Mouse (Mus musculus) fibroblast of lung, adult 2 months (primary cell): ENCODE results near the gene Pgls.

ENCODE experiments used
- DNase-seq: peaks from one replicate; pipeline ENCODE4 v3.0.0-alpha.2; 2011; ENCODE audit warnings: low read depth

Pgls gene

DNA sequence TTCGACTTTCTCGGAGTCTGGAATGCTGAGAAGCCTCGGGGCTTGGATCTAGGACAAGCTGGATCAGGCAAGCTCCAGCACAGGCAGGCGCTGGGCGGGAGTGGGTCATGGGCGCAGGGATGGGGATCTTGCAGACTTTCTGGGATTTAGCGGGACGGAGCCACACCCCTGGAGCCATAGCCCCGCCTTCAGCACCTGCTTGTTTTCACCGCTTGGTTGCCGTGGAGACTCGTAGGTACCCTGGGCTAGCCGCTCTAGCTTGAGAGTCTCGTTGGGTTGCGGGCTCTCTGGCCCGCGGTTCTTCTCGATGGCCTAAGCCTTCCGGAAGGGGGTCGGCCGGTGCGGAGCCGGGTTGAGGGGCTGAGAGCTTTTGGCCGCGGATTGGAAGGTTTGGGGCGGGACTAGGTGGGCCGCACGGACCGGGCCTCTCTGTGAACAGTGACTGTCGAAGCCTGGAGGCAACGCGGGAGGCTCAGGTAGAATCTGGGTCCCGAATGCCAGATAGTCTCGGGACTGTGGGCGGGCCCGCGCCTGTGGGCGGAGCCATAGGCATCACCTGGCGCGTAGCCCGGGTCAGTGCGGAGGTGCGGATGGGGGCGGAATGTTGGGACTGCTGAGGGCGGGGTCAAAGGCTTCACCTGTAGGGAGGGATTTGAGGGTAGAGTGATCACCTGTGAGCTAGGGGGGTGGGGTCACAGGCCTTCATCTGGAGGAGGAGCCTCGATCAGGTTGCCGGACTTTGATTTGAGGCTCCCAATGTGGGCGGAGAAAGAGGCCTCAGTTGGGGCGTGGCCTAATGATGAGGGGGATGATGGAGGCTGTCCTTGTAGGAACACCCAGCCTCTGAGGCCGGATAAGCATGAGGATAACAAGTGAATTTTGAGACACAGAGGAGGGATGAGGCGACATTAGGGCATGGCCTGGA, 22.3 kb upstream of the Pgls start:
- no peak for DNase-seq

DNA sequence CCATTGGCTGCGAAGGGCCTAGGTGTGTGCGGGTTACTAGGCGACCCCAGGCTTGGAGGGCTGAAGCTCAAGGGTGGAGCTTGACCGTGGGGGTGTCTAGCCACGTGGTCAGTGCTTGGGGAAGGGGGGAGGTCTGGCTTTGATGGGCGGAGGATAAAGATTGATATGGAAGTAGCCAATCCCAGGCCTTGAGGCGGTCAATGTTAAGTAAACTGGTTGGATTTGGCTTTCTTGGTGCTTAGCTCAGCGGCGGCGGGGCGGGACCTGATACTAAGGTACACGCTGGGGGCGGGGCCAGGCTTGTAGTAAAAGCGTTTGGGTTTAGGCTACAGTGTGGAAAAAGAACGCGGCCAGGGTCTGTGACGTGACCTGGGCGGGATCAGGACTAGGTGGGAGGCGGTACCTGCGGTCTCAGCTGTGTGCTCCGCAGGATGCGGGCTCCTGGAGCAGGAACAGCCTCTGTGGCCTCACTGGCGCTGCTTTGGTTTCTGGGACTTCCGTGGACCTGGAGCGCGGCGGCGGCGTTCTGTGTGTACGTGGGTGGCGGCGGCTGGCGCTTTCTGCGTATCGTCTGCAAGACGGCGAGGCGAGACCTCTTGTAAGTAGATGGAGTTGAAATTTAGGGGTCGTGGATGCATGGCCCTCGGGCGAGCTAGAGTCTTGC, 21.6 kb upstream of the Pgls start:
- peak; percentile 91 for DNase-seq

DNA sequence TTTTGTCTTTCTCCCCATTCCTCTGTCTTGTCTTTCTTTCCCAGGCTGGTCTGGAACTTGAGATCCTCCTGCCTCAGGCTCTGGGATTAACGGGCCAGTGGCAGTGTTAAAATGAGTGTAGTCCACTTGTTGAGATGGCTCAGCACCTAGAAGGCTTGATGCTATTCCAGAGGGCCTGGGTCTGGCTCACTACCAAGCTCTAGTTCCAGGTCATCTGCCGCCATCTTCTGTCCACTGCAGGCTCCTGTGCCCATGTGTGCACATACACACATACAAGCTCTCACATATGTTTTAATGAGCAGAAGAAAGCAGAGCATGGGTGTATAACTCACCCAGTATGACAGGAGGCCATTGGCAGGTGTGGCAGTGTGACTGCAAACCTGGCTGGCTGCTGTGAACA, 19.9 kb upstream of the Pgls start:
- DNase-seq, result no peak

DNA sequence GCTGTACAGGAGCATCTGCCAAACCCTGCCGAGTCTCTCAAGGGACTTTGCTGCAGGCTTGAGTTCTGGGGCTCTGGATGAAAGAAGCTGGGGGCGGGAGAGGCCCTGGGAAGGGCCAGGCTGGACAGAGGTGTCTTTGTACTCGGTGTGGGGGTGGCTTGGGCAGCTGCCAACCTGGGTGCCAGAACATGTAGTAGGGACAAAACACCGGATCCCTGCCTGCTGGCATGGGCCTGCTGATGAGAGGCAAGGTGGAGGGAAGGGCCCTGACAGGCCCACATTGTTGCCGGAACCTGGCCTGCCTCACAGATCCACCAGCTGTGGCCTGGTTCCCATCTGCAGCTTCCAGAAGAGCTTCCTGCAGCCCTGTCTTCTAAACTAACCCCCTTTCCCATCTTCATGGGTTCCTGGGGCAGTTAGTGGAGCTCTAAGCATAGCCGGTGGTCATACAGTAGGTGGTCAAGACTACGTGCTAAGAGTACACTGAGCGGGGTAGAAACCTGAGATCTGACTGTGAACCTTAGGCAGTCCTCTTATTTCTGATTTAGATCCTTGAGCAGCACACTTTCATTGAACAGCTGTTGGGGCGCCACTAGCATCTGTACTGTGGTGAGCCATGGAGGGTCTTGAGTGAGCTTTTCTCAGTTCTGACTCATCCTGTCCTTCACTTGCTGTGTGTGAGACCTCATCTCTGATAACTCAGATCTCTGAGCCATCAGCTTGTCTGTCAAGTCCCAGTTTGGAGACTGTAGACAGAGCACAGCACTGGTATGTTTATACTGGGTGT, 18.9 kb upstream of the Pgls start:
- DNase-seq, result peak; percentile 70

DNA sequence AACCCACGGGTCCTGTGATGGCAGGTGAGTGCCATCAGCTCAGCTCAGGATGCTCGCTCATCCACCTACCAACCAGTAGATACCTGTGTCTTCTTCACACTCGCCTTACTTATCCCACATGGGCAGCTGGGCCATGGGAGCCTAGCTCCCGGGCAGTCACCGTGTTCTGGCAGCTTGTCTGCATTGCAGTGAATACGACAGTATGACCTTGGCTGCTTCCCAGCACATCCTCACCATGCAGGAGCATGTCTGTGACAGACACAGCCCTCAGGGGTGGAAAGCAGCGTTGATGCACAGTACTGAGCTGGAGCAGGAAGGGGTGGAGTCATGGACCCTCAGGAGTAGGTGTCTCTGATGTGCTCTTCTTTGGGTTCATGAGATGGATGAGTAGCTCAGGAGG, 17.6 kb upstream of the Pgls start:
- DNase-seq, result no peak

DNA sequence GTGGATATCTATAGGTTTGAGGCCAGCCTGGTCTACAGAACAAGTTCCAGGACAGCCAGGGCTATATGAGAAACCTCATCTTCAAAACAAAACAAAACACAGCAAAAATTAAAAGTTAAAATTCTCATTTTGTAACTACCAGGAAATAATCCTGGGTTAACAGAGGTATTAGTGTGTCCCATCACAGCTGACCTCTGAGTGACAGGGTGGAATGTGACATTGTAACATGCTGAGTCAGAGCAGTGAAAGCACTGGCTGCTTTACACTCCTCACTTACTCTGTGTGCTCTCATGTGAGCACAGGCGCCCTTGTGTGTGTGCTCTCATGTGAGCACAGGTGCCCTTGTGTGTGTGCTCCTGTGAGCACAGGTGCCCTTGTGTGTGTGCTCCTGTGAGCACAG, 17.0 kb upstream of the Pgls start:
- no peak for DNase-seq

DNA sequence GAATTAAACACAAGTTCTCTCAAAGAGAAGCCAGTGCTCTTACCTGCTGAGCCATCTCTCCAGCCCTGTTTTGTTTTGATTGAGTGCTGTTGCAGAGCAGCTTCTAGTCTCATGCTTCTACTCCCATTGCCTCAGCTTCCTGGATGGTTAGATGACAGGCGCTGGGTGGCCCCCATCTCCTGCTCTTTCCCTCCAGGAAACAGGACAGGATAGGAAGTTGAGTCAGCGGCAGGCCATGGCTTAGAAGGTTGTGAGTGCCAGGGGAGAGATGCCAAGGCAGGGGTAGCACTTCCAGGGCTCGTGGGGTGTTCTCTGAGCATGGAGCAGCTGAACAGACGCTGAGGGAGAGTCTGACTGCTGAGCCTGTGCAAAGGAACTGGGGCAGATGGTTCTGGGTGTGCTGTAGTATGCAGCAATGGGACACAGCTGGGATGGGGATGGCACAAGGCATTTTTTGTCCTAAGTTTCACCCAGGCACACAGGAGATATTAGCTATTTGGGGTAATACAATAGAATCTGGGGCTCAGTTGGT, 14.1 kb upstream of the Pgls start:
- no peak for DNase-seq

DNA sequence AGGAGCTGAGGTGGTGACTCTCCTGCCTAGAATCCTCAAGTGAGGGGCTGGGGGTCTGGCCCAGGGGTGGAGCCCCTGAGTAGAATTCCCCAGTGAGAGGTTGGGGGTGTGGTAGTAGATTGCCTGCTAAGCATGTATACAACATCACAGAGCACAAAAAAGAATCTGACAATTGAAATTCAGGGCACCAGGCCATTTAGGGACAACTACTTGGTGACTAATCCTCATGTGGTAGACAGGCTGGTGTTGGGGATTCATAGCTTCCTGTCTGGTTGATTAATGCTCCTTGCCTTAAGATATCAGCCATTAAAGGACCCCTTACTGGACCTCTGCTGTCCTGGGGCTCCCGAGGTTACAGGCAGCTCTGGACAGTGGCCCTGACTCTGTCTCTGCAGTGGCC, 13.0 kb upstream of the Pgls start:
- no peak for DNase-seq

DNA sequence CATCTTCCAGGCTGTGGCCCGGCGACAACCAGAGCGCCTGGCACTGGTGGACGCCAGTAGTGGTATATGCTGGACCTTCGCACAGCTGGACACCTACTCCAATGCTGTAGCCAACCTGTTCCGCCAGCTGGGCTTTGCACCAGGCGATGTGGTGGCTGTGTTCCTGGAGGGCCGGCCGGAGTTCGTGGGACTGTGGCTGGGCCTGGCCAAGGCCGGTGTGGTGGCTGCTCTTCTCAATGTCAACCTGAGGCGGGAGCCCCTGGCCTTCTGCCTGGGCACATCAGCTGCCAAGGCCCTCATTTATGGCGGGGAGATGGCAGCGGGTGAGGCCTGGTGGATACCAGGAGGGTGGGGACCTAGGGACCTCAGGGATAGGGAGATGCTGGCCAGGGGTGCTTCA, 12.5 kb upstream of the Pgls start:
- no peak for DNase-seq

DNA sequence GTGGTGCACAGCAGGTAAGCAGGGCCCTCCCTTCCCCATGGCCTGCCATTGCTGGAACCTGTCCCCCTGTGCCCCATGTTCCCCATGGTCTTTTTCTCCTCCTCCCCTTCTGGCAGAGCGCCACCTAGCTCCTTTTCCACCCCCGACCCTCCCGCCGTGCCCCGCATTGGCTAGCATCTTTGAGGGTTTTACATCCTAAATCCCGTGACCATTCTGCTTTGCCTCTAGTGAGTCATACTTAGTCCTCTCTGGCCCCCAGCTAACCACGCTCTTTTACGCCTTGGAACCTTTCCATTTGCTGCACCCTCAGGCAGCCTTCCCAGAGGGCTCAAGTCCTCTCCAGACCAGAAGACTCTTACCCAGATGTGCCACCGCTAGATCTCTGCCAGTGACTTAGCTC, 11.8 kb upstream of the Pgls start:
- DNase-seq, result peak; percentile 49

DNA sequence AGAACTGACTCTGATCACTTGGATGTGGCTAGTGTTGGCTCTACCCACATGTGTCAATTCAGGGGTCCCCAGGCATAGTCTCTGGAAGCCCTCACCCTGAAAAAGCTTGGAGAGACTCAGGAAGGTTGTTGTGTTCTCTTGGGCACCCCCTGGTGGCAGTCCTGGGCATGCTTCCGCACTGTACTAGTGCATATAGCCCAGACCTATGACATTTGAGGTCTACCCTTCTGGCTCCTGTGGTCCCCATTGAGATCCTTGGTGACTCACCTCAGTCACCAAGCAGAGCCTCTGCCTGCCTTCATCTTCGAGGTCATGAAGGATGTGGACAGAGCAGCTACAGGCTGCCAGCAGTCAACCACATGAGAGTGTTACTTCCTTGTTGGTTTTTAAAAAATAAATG, 5.1 kb upstream of the Pgls start:
- no peak for DNase-seq

DNA sequence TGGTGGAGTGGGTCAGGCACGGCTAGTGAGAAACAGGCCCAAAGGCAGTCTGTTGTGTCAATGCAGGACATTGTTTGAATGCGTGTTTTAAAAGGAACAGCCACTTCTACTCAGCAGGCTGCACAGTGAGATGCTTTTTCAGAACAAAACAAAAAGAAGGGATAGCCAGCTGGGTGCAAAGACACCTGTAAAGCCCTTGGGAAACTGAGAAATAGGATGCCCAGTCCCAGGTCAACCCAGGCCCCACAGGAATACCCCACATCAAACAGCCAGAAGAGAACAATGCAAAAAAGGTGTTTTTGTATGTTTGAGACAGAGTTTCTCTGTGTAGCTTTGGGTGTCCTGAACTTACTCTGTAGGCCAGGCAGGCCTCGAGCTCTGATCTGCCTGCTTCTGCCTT, 3.2 kb upstream of the Pgls start:
- no peak for DNase-seq

DNA sequence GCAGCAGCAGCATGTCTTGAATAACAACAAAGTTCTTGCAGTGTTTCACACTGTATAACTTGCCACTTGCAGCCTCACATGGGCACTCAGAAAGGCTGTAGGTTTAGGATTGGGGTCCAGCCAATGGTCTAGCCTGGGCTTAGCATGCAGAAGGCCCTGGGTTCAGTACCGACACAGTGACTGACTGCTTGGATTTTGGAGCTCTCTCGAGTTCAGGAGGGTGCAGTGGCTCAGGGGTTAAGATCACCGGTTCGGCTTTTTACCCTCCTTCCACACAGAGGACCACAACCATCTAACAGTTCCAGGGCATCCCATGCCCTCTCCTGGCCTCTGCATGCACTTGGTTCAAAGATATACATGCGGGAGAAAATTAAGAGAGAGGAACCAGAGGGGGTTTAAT, 959 bp upstream of the Pgls start:
- no peak for DNase-seq

DNA sequence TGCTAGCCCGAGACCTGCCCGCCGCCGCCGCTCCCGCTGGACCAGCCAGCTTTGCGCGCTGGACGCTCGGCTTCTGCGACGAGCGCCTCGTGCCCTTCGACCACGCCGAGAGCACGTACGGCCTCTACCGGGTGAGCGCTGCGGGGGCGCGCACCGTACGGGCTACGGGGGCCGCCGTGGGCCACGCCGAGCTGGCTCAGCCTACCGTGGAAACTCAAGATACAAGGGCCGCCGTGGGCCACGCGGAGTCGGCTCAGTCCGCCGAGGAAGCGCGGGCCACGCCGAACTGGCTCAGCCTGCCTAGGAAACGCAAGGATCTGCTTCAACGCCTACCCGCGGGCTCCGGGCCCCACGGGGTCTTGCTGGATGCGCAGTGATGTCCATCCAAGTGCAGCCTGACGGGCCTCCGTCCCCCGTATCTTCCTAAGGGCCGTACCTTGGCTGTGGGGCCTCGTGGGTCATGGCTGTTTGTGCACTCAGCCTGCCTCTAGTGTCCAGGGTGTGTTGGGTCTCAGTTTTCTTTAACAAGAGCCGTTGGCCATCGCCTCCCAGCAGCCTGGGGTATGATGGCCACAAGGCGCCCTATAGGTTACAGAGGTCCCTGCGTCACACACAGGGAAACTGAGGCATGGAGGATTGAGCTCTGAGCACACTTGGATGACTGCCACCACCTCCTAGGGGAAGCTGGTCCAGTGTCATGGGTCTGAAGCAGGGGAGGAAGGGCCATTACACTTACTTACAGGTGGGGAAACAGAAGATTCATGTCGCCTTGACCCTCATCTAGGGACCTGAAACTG, 596 bp downstream of the Pgls start:
- no peak for DNase-seq

DNA sequence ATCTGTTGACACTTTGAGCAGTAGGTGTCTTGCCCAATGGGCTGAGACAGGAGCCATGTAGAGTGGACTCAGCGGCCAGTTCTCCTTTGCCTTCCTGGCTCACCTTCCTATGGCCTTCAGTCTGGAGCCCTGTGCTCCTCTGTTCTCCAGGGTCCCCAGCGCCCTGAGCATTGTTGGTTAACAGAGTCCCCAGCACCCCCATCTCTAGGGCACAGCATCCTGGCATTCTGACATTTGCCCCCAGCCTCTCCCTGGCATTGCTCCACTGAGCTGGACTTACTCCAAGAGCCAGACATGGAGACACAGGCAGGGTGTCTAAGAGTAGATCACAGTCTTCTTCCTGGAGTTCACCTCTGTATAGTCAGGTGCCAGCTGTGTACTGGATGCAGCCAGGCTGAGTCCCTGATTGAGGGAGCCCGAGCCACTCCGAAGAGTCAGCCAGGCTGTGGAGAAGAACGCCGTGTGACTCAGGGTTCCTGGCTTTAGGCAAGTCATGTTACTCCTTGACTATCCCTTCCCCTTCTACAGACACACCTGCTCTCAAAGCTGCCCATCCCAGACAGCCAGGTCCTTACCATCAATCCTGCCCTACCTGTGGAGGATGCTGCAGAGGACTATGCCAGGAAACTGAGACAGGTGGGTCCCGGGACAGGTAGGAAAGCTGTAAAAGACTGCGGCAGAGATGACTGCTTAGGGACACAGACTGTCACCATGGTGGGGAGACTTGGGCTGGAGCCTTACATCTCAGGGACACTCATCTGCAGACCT, 1.8 kb downstream of the Pgls start:
- no peak for DNase-seq

DNA sequence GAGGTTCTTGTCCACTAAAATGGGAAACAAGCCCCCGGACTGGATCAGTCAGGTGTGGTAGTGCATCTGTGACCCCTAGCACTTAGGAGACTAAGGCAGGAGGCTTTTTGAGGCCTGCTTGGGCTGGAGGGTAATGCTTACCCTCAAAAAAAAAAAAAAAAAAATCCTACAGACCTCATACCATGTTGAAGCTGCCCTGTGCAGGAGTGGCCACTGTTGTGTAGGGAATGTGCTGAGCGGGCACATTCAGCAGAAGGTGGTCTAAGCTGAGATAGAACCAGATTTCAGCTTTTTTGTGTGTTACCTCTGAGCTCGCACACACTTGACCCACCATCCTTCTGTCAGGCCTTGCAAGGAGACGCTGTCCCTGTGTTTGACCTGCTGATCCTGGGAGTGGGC, 2.3 kb downstream of the Pgls start:
- DNase-seq, result no peak

DNA sequence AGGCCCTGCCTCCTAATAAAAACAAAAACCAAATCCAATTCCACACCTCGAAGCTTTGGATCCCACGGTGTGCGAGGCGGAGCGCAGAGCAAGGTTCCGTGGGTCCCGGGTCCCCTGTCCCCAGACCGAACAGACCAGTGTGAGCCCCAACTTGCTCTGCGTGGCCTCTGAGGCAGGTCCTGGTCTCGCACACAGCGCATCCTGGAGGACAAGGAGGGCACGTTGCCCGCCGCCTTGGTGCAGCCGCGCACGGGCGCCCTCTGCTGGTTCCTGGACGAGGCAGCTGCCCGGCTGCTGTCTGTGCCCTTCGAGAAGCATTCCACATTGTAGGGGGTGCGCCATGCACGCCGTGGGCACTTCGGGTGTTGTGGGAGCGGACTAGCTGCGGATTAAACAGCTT, 3.9 kb downstream of the Pgls start:
- DNase-seq, result no peak

DNA sequence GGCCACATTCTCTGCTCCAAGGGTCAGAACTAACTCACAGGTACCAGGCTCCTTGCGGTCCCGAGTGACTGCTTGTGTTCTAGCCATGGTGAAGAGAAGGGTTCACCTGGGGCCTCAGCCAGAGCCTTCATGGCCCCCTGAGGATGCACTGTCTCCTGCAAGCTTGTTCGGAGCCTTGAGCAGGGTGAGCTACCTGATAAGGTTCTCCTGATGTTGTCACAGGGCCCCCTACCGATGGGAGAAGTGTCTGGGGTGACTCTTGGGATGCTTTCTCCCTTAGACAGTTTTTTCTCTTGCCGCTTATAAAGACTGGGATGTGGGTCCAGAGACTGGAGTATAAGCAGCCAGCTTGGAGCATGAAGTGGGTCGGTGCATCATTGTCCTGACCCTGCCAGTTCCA, 4.4 kb downstream of the Pgls start:
- DNase-seq, result no peak

DNA sequence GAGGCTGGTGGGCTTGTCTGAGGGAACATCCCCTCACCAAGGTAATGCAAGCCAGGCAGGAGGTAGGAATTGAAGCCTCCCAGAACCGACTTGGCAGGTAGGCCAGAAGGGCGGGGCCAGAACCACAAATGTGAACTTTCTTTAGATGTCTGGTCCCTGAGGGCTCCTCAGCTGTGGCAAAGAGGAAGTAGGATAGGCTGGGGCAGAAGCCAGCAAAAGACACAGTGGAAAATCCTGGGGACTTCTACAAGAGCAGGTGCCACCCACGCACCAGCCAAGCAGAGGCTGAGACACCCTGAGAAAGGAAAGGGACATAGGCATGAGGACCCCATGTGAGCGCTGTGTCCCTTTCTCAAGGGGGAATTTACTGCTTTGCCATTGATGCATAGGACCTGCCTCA, 4.8 kb downstream of the Pgls start:
- no peak for DNase-seq

DNA sequence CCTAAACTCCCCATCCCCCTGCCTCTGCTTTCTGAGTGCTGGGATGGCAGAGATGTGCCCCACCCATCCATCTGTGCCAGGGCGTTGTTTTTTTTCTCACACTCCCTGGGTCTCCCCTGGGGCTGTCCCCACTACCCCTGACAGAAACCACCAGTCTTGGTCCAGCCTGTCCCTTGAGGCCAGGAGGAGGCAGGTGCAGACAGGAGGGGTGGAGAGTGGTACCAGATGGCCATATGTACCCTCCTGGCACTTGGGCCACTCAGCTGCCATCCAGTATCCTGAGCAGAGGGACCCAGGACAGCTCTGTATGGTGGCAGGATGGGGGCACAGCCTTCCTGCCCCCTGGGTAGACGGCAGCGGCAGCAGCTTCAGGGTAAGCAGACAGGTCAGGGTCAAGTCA, 5.5 kb downstream of the Pgls start, which contains the start of gene Fam129c:
Fam129c (plus strand) TSS at position 198 of the 400 bp plus-strand sequence.
- DNase-seq, result no peak

DNA sequence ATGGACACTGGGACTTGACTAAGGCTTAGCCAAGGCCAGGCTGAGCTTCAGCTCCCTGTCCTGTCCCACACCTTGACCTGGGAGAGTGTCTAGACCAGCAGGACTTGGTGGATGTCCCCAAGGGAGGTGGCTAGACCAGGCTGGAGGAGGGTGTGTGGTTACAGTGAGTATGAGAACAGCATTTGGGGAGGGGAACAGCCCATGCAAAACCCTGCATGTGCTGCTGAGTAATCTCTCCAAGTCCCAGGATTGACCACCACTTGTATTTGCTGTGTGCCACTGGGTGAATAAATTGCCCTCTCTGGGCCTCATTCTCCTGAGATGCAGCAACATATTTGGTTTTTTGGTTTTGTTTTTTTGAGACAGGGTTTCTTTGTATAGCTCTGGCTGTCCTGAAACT, 6.4 kb downstream of the Pgls start:
- DNase-seq, result no peak
